Mouse (Mus musculus) brain, embryonic 18.5 days (tissue): ENCODE data around the gene Atg10.

Experiments
- DNase-seq: peaks from one replicate; pipeline ENCODE4 v3.0.0-alpha.2; 2012; ENCODE audit warnings: low read depth, low spot score

Gene Atg10

DNA sequence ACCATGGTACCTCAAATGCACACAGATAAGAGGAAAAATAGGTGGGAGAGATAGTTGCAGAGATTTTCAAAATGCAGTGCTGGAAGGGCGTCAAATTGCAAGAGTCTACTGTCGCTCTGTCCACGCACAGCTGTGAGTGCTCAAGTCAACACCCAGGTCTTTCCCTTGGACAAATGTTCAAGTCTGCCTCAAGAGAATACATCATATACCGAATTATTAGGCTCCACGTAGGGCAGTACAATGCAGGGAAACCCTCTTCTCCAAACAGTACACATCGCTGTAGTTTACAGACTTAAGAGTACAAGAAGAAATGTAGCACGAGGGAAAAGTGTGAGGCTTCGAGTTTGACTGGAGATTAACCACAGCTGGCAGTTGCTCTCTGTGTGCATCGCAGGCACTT is 200.3 kb downstream of the Atg10 start:
- no peak for DNase-seq

DNA sequence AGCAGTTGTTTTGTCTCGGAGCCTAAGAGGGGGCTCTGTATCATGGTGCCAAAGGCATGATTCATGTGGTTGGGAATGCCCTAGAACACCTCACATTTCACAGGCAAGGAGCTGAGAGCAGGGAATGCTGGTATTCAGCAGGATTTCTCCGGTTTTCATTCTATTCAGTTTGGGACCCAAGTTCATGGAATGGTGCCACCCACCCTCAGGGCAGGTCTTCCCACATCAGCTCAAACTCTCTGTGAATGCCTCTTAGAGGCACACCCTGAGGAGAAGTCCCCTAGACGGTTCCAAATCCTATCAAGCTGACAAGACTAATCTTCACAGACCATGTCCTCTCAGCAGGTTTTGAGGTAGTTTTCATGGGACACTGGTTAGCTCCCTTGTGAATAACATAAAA is 211.9 kb downstream of the Atg10 start:
- DNase-seq, result no peak

DNA sequence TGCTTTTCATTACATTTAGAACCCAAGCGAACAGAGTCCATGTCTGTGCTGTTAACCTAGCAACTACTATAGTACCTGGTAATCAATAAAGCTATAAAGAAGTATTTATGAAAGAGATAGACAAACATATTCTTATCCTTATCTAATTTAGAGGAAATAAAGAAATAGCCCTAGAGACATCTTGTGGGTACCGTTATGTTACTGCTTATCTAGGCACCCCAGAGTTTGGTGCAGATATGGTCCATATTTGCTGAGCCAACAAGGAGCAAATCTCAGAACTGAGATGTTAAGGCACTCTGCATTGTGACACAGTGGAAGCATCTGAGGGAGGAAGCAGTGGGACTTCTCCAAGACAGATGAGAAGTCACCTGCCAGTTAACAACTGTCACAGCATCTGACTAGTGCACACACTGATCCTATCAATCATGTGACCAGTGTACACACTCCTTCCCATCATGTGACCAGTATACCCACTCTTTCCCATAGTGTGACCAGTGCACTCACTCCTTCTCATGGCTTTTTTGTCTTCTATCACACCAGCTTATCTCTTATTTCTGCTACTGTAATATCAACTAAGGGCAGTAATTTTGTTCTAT is 228.6 kb downstream of the Atg10 start:
- DNase-seq, result no peak

DNA sequence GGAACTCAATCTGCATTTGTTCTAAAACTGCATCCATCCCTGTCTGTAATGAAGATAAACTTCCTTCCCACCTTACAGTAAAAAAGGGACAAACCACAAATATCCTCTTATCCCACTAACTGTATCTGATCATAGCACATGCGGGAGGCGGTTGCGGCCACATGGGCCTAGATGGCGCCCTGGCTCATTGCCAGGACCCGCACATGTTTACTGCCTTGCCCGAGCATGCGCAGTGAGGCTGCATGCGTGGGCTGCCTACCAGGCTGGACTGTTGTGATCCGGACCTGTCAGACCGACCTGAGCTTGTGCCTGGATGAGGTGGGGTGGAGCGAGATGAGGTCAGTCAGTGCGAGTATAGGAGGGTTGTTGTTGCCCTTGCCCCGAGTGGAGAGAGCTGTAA is 230.2 kb downstream of the Atg10 start:
- no peak for DNase-seq

DNA sequence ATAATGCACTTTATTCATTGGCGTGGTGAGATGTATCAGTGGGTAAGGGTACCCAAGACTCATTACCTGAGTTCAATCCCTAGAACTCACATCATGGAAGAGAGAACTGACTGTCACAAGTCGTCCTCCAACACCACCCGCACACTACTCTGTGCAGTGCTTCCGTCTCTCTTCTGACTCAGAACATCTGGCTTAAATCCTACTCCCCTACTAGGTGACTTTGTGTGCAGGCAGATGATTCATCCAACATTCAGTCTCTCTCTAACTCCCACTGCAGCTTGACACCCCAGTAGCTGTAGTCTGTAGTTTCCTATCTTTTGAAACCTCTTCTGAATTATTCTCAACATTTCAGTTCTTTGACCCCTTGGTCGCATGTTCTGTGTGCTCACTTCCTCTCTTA is 230.8 kb downstream of the Atg10 start:
- no peak for DNase-seq

DNA sequence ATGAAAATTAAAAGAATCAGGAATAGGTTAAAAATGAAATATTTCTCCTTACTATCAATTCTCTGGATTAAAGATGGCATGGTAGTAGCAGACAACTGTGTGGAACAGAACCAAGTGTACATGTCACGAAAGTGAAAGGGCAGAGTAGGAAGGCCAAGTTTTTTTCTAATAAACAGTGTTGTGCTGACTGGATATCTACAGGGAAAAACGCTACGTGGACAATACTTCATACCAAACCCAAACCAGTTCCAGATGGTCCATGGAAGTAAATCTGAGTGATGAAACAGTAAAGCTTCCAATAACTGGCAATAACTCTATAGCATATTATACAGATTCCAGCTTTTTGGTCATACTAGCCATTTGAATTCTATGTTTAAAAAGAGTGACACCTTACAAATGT is 235.5 kb downstream of the Atg10 start:
- DNase-seq, result no peak

DNA sequence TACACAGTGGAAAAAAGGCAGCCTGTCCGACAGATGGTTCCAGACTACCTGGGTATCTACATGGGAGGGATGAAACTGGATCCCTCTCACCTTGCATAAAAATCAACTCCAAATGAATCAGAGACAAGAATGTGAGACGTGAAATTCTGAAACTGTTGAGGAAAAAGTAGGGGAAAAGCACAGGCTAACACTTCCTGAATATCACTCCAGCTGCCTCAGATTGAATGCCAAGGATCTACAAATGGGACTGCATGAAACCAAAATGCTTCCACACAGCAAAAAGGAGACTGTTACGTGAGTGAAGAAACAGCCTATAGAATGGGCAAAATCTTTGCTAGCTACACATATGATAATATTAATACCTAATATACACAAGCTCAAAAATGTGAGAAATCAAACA is 238.4 kb downstream of the Atg10 start:
- no peak for DNase-seq

DNA sequence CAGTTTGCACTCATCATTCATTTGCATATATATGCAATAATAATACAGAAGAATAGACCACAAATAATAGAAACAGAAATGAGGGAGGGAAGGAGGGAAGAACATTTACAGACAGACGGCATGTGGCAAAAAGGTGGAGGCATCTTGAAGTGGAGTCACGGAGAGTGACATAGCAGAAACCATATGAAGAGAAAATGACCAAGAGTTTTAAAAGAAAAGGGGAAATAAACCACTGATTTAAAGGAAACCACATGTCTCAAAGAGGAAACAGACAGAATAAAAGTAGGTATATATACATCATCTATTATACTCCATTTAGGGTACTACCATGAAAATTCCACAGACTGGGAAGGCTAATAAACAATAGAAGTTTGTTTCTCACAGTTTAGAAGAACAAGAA is 239.7 kb downstream of the Atg10 start:
- DNase-seq, result no peak

DNA sequence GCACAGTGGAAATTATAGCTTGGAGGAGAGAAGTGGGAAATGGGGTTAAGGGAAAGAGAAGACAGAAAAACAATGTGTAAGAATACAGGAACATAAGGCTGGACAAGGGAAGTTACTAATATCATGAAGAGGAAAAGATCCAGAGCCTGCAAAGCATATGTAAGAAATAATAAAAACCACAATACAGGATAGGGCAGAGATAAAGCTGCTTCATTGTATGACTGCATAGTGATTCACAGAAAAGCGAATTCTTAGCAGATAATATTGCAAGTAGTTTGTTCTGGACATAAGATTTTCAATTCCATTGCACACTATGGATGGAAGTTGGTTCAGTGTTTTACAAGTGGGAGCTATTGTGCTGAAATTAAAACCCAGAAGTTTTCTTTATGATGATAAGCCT is 242.0 kb downstream of the Atg10 start:
- DNase-seq, result no peak

DNA sequence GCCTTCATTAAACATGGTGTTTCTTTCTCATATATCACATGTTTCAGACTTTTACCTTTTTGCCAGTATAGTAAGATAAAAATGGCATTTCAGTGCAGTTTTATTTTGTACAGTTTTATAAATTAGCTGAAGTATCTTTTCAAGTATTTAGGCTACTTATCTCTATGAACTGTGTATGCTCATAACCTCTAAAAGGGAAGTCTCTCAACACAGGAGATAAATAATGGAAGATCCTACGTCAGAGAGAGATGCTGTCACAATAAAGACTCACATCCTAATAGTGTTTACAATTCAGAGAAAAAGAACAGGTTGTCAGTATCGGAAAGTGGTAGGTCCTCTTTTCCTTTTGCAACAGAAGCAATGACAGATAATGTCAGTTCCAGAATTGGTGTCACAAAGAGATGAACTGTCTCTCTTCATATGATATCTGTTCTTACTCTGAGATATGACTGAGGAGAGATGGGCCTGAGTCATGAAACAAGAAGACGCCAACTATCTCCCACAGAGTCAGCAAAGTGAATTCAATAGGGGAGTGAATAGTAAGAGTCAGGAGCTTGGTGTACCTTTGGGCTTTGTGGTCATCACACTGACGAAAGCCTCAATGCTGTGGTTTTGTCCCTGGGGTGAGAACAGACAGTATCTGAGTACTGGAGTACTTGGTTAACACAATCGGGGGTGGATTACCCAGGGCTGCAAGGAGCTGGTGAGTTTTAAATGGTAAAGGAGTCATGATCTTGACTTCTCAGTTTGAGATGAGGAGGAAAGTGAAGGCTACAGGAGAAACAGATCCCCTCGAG is 242.7 kb downstream of the Atg10 start:
- no peak for DNase-seq

DNA sequence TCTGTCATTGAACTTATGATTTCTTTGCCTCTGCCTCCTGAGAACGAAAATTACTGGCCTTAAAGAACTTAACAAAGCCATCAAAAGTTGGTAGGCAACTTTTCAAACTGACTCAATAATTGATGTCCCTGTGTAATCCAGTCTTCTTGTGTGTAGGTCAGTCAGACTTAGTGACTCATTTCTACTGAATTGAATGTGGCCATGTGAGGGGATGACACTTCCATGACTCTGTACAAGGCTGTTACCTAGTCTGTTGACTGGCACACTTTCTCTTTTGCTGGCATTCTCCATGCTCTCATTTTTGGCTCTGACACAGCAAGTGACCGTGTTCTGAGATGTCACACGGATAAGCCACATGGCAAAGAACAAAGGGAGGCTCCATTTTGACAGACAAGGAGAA is 246.7 kb downstream of the Atg10 start:
- DNase-seq, result no peak

DNA sequence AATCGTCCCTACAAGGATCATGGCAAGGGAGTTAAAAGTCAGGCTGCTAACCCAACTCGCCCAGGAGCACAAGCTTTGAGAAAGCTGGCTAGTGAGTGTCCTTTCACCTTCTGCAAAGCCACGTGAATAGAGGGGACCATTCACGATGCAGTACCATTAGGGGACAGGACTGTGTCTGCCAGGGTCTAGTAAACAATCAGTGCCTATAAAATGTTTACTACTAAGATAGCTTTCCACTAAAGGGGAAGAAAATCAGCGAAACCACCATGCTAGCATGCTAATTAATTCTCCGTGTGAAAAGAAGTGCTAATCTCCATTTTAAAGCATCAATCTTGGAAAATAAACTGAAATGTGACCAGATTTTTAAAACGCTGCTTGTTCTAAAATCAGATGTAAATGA is 250.4 kb downstream of the Atg10 start:
- DNase-seq, result peak; percentile 28

DNA sequence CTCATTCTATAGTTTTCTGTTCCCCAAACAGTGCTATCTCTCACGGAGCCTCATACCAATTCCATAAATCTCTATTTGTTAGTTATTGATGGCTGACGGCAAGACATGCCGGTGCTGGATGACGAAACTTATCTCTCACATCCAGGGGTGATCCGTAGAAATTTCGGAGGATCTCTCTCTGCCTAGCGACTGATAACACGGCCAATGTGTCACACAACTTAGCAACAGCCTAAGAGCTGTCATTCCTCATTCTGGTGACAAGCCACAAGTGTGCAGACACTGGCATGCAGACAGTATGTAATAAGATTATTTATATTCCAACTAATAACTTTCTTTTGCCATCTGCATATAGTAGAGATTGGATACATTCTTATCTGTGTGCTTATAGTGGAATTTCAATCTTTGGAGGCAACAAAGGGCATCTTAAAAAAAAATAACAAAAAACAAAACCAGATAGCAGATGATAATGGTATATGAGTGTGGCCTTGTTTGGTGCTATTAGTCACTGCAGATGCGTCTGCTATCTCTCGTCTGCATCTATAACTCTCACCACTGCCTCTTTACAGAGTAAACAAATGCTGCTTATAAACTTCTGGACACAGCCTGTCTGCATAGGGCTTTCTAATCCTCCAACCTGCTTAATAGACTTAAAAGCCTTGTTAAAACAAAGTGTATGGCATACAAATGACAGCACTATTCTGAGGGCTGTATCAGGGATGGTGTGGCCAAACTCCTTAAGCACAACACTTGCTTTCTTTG is 253.3 kb downstream of the Atg10 start:
- no peak for DNase-seq

DNA sequence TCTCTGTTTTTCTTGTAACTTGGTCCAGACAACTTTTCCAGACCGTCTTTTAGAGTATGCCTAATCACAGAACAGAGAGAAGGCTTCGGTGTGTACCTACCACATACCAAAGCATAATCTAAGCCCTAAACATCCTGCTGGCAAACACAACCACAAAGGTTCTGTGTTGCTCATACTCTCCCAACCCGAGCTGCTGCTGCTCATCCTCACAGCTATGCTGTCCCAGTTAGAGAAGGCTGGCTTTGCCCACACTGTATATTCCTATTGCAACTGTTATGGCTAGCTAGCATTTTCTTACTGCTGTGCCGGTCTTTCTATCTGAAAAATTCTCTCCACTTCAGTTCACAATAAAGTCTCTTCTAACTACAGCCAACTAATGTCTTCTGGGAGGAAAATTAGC is 254.8 kb downstream of the Atg10 start:
- DNase-seq, result no peak

DNA sequence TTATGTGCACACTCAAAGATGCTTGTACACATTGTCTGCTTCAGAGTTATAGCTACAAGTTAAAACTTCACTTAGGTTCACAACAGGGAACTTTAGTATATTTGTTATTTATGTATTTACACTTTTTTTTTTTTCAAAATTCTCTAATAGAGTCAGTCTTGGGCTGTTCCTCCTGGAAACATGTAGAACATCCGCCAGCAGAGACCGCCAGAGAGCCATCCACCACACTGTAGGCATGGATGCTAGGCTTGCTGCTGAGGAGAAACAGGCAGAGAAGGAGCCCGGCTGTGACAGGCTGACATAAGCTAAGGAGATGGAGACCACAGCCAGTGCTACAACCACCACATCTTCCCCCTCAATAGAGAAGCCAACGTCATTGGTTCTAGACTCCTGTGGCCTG is 256.3 kb downstream of the Atg10 start:
- DNase-seq, result peak; percentile 43

DNA sequence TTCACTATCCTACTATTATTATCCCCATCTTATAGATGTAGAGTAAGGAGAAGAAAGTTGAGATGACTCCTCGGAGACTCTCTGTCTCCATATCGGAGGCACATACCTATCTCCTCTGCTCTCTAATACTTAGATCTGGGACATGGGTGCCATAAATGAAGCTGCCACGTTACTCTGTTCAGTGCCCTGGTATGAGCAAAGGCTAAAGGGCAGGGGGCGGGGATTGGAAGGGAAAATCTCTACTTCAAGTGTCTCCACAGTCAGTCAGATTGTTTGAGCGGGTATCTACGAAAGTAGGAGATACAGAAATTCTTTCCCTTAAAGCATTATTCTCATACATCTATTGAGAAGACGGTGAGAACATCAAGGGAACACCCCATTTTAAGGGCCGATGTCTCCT is 257.8 kb downstream of the Atg10 start:
- DNase-seq, result no peak

DNA sequence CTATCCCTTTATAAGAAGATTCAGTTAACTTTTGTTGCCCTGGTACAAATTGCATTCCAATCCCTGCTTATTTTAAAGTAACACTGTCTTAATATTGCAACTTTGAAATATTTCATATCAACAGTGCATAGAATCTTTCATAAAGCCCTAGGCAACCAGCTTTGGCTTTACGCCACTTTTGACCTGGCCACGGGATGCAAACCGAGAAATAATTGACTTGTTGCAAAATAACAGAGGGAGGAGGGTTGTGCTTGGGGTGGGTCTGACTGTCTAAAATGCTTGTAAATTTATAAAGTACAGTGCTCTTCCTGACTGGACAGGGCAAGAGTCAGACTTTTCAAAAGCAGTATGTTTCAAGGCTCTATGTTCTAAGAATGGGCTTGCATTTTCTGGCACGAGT is 259.3 kb downstream of the Atg10 start:
- DNase-seq, result no peak

DNA sequence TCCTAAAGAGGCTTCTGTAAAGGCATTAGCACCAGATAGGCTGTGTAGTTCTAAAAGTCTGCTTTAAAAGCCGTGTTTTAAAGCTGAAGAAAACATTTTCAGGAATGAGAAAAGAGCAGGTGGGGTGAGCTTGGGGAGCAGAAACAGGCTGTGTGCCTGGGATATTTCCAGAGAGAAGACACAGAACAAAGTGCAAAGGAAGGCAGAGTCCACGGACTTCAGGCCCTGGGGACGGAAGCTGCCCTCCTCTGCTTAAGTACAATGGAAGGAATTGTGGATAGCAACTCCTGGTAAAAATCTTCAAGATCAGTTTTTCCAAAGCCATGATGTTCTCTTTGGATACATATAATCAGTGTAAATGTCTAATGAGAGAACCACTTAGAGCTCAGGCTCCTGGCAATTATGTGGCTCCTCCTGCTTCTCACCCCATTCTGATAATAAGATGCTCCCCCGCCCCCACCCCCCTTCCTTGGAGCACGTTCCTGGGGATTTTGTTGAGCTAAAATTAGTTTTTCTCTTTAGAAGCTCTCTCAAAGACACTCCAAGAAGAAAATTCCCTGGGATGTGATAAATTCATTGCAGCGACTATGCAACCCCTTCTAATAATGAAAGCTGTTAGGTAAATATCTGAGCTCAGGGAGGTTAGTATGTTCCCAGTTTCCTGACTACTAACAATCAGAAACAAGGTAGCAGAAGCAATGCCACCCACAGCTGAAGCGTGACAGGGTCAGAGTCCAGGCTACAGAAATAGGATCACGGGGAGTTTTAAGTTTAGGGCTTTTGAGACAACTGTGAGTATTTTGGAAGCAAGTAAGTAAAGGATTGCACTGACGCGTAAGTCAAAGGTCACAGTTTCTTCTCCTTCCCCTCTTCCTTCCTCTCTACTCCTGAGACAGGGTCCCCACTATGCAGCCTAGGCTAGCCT is 260.7 kb downstream of the Atg10 start:
- no peak for DNase-seq

DNA sequence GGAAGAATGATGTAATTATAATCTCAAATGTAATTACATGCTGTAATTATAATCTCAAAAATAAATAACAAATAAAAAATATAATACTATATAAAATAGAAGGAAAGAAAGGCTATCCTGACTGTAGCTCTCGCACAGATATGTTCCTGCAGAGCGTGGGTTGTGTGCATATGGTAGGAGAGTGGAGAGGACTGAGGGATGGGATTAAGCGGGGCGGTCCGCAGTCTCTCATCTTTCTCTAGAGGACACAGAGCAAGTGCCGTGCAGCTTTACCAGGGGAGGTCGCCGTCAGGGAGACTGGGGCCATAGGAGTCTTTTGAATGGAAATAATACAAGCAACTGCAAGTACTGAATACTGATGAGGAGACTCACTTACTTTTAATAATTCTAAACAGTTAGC is 263.2 kb downstream of the Atg10 start:
- DNase-seq, result no peak

DNA sequence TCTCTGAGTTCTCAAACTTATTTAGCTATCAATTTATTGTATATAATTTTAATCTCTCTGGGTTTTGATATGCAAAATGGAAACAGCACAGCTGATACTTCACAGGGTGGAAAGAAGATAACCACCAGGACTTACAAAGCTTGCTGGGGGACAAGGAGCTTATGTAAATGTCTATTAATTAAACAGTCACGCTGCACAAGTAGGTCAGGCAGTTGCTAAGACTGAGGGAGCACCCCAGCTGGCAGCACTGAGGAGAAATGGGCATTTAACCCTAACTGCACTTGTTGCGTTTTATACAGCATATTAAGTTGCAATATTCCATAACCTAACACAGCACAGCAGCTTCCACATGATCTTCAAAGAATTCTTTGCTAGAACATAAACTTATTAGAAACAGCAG is 264.9 kb downstream of the Atg10 start:
- no peak for DNase-seq

DNA sequence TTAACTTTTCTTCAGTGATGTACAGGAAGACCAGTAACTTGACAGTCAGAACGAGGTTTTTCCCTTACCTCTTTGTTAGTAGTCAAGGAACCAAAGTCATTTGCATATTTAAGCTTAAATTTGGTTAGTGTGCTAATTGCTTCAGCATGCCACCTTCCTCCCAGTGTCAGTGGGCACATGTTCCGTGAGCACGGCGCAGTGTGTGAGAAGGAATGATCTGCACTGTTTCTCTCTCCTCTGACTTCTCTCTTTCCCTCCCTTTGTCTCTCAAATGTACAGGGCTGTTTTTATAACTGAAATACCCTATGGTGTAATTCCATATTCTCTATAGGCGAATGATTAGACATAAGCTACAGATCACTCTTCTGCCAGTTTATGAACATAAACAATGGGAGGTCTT is 284.2 kb downstream of the Atg10 start:
- DNase-seq, result no peak

DNA sequence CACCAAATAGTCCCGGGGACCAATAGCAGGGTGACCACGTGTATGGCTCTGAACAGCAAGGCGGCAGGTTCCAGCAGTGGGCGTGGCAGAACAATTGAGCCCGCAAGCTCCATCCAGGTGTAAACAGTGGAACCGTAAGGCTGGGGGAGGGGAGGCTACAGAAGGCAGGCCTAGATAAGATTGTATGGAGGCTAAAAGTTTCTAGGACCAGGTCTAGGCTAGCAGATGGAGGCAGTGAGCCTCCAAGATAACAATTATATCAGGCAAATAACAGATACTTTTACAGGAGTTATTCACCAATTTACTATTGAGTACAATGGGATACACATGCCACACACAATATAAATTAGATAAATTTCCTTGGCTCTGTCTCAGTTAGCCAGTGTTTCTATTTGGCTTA is 284.6 kb downstream of the Atg10 start:
- no peak for DNase-seq
